Mouse (Mus musculus) brain, embryonic 14.5 days (tissue): Measurements from ENCODE around the gene Dmpk.

Source experiments
- CTCF ChIP-seq: fragments of 200-500 bp; IDR thresholded peaks from 2 replicates; pipeline ENCODE4 v1.5.1; 2012; ENCODE audit warnings: inconsistent platforms, mild to moderate bottlenecking, moderate library complexity, borderline replicate concordance; ENCODE audit not compliant: insufficient read depth, insufficient read length; ENCODE audit errors: extremely low read depth
- POLR2A ChIP-seq: fragments of 200-500 bp; IDR thresholded peaks from 2 replicates; pipeline ENCODE4 v1.6.1; 2012; ENCODE audit warnings: mild to moderate bottlenecking, inconsistent platforms, borderline replicate concordance; ENCODE audit not compliant: poor library complexity, insufficient read depth, insufficient read length, severe bottlenecking; ENCODE audit errors: extremely low read depth

DNA sequence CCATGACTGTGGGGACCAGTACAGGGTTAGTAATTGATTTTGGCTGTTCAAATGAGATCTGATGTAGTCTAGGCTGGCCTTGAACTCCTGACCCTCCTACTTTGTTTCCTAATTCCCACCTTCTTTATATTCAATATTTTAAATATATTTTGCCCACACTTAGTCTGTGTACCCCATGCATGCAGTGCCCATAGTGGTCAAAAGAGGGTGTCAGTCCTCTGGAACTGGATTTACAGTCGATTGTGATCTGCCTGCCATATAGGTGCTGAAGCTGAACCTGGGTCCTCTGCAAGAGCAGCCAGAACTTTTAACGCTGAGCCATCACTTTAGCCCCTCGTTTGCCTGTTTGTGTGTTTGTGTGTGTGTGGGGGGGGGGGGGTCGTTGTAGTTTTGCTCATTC is 47.0 kb downstream of the Dmpk start:
- TF ChIP-seq CTCF (no peak; the same call in 1 of the 2 replicates), POLR2A (no peak)
